Mouse (Mus musculus) G1E (cell line): ENCODE data around the gene Kank1. TPM values are rescaled to one million over a fixed set of nuclear protein-coding genes. Genes with fewer than 3 reads are reported as not detected.

Experiments
- ATAC-seq: 2 replicates; pipeline ENCODE4 v1.8.0; 2016; ENCODE audit warnings: mild to moderate bottlenecking; ENCODE audit not compliant: insufficient number of reproducible peaks, poor library complexity, low FRiP score, severe bottlenecking; ENCODE audit errors: extremely low read depth
- DNase-seq: peaks from one replicate; pipeline ENCODE4 v3.0.0; 2012; ENCODE audit warnings: low spot score
- H3K27me3 ChIP-seq: 2 replicates; pipeline ENCODE4 v1.6.1; 2012; ENCODE audit warnings: mild to moderate bottlenecking, low read length, inconsistent platforms; ENCODE audit not compliant: insufficient read depth
- H3K36me3 ChIP-seq: replicated peaks from 2 replicates; pipeline ENCODE3; 2012; ENCODE audit warnings: mild to moderate bottlenecking, inconsistent platforms
- H3K4me1 ChIP-seq: 2 replicates; pipeline ENCODE4 v1.6.1; 2012; ENCODE audit warnings: low read depth, low read length, inconsistent platforms, mixed read lengths; ENCODE audit not compliant: insufficient read depth
- H3K4me3 ChIP-seq: 2 replicates; pipeline ENCODE4 v1.5.1; 2012; ENCODE audit warnings: low read depth, mild to moderate bottlenecking, inconsistent platforms, low read length, moderate library complexity, mixed read lengths
- H3K9me3 ChIP-seq: replicated peaks from 2 replicates; pipeline ENCODE4 v1.6.1; 2012; ENCODE audit warnings: inconsistent platforms
- CTCF ChIP-seq: IDR thresholded peaks from 2 replicates; pipeline ENCODE4 v1.5.1; 2012; ENCODE audit warnings: low read depth, low read length, inconsistent platforms, mixed read lengths
- GATA1 ChIP-seq: IDR thresholded peaks from 2 replicates; pipeline ENCODE4 v1.6.1; 2012; ENCODE audit warnings: borderline replicate concordance, low read length, inconsistent platforms, mixed read lengths
- GATA2 ChIP-seq: IDR thresholded peaks from 2 replicates; pipeline ENCODE4 v1.6.1; 2012; ENCODE audit warnings: low read depth, low read length, inconsistent platforms, borderline replicate concordance
- POLR2AphosphoS5 ChIP-seq: IDR thresholded peaks from 2 replicates; pipeline ENCODE4 v1.6.1; 2012; ENCODE audit warnings: low read depth, low read length, inconsistent platforms; ENCODE audit not compliant: insufficient replicate concordance
- TAL1 ChIP-seq: conservative IDR thresholded peaks from 2 replicates; pipeline ENCODE4 v1.6.1; 2012; ENCODE audit warnings: low read depth, low read length, inconsistent platforms, mixed read lengths
- polyA plus RNA-seq: library from polyadenylated mRNA; stranded (reverse); fragments of >175 nt; gene quantifications from 2 replicates; pipeline ENCODE4 v1.2.3, GENCODE M21; 2012
- total RNA-seq, 2 experiments: library from RNA; stranded (forward) in 1 of 2; stranded (reverse) in 1 of 2; fragments of 200-1000 nt in 1 of 2; fragments of >200 nt in 1 of 2; fragmentation: Nextera tagmentation in 1 of 2; gene quantifications; 2 replicates each; pipeline ENCODE4 v1.2.3; 2014 to 2017

Kank1 gene
- total and polyA plus RNA-seq, 3 experiments: 0.22 TPM; not detected in 2

DNA sequence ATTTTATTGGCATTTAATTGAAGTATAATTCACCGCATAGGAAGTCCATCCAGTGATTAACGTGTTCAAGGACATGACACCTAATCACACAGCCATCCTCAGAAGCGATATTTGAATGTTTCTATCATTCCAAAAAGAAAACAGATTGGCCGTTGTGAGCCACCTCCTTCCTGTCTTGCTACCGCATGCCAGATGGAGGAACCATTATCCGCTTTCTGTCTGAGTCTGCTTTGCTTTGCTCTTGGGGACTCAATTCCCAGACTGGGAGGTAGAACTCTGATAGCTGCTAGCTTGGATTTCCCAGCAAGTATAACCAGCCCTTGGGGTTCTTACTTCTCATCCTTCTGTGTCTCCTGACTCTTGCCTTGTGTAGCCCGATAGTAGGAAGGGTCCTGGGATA, 125.2 kb downstream of the Kank1 start:
- DNase-seq: no peak
- no peaks in the 10 kb centered on the region for H3K27me3 ChIP-seq
- H3K4me1 ChIP-seq: no peaks in the 10 kb centered on the region
- H3K36me3 ChIP-seq: no peaks in the 10 kb centered on the region
- no peak overlapping the region for H3K4me3 ChIP-seq
- no peak for TF ChIP-seq POLR2AphosphoS5
- TF ChIP-seq TAL1: no peak
- TF ChIP-seq GATA2: no peak
- no peak for TF ChIP-seq CTCF
- TF ChIP-seq GATA1: no peak
- no peak for ATAC-seq
- H3K9me3 ChIP-seq: peaks cover 67% of the 10 kb centered on the region

DNA sequence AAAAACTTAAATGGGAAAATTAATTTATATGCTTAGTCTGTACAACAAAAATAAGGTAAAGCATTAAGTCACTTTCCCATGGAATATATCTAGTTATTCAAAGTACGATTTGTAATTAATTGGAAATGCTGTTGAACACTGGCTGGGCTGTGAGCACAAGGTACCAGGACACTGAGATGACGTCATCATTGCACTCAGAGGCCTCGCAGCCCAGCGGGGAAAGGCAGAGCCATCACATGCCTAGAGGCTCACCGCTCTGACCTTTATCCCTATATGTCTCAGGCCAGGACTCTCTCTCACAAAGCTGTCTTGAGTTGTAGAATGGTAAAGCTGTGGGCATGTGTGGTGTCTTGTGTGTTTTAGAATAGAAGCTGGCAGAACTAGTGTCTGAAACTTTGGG, 128.9 kb downstream of the Kank1 start:
- no peaks in the 10 kb centered on the region for H3K4me1 ChIP-seq
- no peaks in the 10 kb centered on the region for H3K36me3 ChIP-seq
- ATAC-seq: no peak

DNA sequence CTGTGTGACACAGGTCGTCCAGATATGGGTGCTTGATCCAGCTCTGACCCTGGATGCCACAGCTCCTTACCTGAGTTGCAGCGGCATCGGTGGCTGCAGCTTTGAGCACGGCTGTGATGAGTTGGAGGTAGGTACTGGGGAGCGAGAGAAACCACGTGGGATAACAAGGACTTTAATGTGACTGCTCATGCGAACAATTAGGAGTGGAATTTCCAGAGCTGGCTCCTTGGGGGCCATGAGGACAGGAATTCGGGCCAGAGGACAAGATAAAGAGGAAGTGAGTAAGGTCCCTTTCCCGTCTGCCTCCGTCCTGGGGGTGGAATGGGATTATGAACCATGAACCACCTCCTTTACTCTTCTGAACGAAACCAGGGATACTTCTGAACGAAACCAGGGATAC, 129.8 kb downstream of the Kank1 start:
- Histone ChIP-seq H3K27me3 (no peaks in the 10 kb centered on the region), H3K4me1 (no peaks in the 10 kb centered on the region), H3K36me3 (no peaks in the 10 kb centered on the region), H3K9me3 (peaks cover 57% of the 10 kb centered on the region), H3K4me3 (no peak overlapping the region)
- ATAC-seq (no peak), DNase-seq (no peak)
- TF ChIP-seq POLR2AphosphoS5 (no peak), GATA1 (no peak), CTCF (no peak)

More for the DNA sequence above, 128.9 kb downstream of the Kank1 start:
- no peak for TF ChIP-seq GATA1
- no peak for TF ChIP-seq TAL1
- no peak for TF ChIP-seq CTCF
- no peak for TF ChIP-seq GATA2
- no peak for TF ChIP-seq POLR2AphosphoS5
- DNase-seq: no peak
- Histone ChIP-seq H3K4me3 (no peak overlapping the region), H3K9me3 (peaks cover 66% of the 10 kb centered on the region), H3K27me3 (no peaks in the 10 kb centered on the region)

DNA sequence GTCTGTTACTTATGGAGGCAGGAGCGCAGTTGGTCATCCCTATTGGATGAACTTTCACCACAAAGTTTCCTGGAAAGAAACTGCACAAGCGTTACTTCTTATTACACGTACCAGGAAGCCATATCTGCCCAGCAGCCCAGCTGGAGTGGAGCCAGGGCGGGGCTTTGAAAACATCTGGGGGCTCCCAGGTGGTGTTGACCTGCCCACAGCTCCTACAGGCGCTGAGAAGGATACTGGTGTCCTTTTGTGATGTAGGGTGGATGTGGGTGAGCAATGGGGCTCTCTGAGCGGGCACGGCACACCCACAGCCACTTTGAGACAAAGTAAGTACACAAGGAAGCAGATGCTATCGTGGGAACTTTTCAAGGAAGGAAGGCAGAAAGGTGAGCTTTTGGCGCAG, 133.7 kb downstream of the Kank1 start:
- Histone ChIP-seq H3K27me3 (no peaks in the 10 kb centered on the region), H3K36me3 (no peaks in the 10 kb centered on the region), H3K9me3 (peaks cover 52% of the 10 kb centered on the region), H3K4me3 (no peak overlapping the region), H3K4me1 (no peaks in the 10 kb centered on the region)
- TF ChIP-seq GATA1 (no peak), TAL1 (no peak), CTCF (no peak), GATA2 (no peak), POLR2AphosphoS5 (no peak)
- DNase-seq (no peak), ATAC-seq (no peak)

DNA sequence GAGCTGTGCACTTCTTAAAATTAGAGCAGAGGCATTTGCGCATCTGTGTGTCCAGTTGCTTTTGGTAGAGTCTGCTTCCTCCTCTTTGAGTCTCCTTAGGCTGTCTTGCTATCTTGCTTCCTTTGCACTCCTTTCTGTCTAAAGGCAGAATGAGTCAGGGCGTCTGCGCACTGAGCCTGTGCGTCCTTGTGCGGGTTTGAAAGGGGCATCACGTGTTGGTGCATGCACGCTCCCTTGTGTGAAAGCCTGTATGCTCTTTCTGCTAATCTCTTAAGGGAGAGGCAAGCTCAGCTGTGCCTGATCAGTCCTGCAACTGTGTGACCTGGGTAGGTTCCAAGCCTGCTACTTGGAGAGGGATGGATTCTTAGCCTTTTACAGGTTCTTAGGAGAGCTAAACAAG, 136.0 kb downstream of the Kank1 start:
- H3K4me3 ChIP-seq: no peak overlapping the region
- TF ChIP-seq TAL1 (no peak), POLR2AphosphoS5 (no peak), GATA1 (no peak), CTCF (no peak)
- H3K36me3 ChIP-seq: no peaks in the 10 kb centered on the region
- no peaks in the 10 kb centered on the region for H3K4me1 ChIP-seq
- DNase-seq (no peak), ATAC-seq (no peak)
- H3K9me3 ChIP-seq: peaks cover 42% of the 10 kb centered on the region
- H3K27me3 ChIP-seq: no peaks in the 10 kb centered on the region

DNA sequence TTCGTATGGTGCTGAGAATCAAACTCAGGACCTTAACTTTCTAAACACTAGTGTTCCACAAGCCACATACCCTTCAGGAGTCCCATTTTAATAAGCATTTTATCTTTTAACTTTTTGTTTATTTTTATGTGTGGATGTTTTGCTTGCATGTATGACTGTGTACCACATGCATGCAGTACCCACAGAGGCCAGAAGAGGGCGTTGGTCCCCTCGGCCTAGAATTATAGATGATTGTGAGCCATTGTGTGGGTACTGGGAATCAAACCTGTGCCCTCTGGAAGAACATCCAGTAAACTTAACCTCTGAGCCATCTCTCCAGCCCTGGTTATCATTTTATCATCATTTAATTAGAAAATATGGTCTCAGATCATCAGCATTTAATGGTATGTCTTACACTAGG, 136.8 kb downstream of the Kank1 start:
- TF ChIP-seq POLR2AphosphoS5 (no peak), CTCF (no peak), TAL1 (no peak), GATA2 (no peak), GATA1 (no peak)
- Histone ChIP-seq H3K4me3 (no peak overlapping the region), H3K9me3 (peaks cover 40% of the 10 kb centered on the region), H3K36me3 (no peaks in the 10 kb centered on the region), H3K4me1 (no peaks in the 10 kb centered on the region), H3K27me3 (no peaks in the 10 kb centered on the region)
- ATAC-seq (no peak), DNase-seq (no peak)

DNA sequence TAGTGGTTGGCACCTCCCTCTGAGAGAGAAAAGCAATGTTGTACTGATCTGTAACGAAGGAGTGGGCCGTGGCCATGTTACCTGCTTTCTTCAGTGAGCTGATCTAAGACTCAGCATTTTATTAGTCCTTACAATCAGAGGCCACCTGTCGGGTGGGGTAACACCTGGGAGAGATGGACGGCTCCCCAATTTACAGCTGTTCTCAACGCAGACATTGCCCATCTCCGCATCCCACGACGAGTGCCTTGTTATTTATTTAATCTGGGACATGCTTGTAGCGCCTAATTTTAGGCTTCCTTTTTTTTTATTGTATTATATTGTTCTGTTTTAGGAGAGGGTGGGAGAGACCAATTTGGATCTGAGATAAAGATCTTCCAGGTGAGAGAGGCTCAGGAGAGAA, 137.4 kb downstream of the Kank1 start:
- Histone ChIP-seq H3K27me3 (no peaks in the 10 kb centered on the region), H3K4me3 (no peak overlapping the region), H3K9me3 (peaks cover 40% of the 10 kb centered on the region), H3K36me3 (no peaks in the 10 kb centered on the region), H3K4me1 (no peaks in the 10 kb centered on the region)
- ATAC-seq (no peak), DNase-seq (no peak)
- TF ChIP-seq POLR2AphosphoS5 (no peak), TAL1 (no peak)
